Mouse (Mus musculus) stomach, embryonic 16.5 days (tissue): ENCODE data around the gene Gpr183. TPM values are rescaled to one million over a fixed set of nuclear protein-coding genes. Genes with fewer than 3 reads are reported as not detected.

Source experiments
- polyA plus RNA-seq: library from polyadenylated mRNA; unstranded; fragments of >200 nt; fragmentation: Nextera tagmentation; extraction: Ambion mirVana; gene quantifications from 2 replicates; pipeline ENCODE4 v1.2.1, GENCODE M21; 2015

Gpr183 gene
- polyA plus RNA-seq, 1 experiment from 2014 or later = 4.7 TPM

Other genes with a start within 250 kb of the Gpr183 start
- gene Dock9, start 167.4 kb downstream of the Gpr183 start, polyA plus RNA-seq = 15.7 and 18.4 TPM in 2 replicates
- gene Ubac2, start 86.6 kb downstream of the Gpr183 start, polyA plus RNA-seq = 54.9 and 57.4 TPM in 2 replicates
- gene Gpr18, start 49.4 kb downstream of the Gpr183 start, polyA plus RNA-seq = 0.26 and 0.35 TPM in 2 replicates
- not detected in 2 replicates for gene Timm8a2, start 69.5 kb upstream of the Gpr183 start, polyA plus RNA-seq
- 206 and 209 TPM in 2 replicates for gene Tm9sf2, start 141.8 kb upstream of the Gpr183 start, polyA plus RNA-seq
- 25.8 and 30.6 TPM in 2 replicates for gene Clybl, start 216.5 kb upstream of the Gpr183 start, polyA plus RNA-seq